Mouse (Mus musculus) C2C12 (cell line): ENCODE data around the gene Polr1d.

Source experiments
- CEBPB ChIP-seq: IDR thresholded peaks from one replicate; pipeline ENCODE4 v1.6.1; 2011; ENCODE audit warnings: low read depth, mild to moderate bottlenecking, control low read depth, moderate library complexity
- CTCF ChIP-seq: IDR thresholded peaks from one replicate; pipeline ENCODE4 v1.5.1; 2011; ENCODE audit not compliant: control insufficient read depth, insufficient read depth, insufficient read length
- FOSL1 ChIP-seq: IDR thresholded peaks from one replicate; pipeline ENCODE4 v1.8.0; 2011; ENCODE audit warnings: mild to moderate bottlenecking, low read length; ENCODE audit not compliant: poor library complexity, insufficient read depth, severe bottlenecking
- MAX ChIP-seq: IDR thresholded peaks from one replicate; pipeline ENCODE4 v1.6.1; 2011; ENCODE audit warnings: mild to moderate bottlenecking, control low read depth
- MYOG ChIP-seq: IDR thresholded peaks from one replicate; pipeline ENCODE4 v1.6.1; 2011; ENCODE audit not compliant: control insufficient read depth, insufficient read length; ENCODE audit errors: extremely low read depth
- USF1 ChIP-seq: IDR thresholded peaks from one replicate; pipeline ENCODE4 v1.6.1; 2011; ENCODE audit warnings: low read depth, mild to moderate bottlenecking, control low read depth, moderate library complexity

DNA sequence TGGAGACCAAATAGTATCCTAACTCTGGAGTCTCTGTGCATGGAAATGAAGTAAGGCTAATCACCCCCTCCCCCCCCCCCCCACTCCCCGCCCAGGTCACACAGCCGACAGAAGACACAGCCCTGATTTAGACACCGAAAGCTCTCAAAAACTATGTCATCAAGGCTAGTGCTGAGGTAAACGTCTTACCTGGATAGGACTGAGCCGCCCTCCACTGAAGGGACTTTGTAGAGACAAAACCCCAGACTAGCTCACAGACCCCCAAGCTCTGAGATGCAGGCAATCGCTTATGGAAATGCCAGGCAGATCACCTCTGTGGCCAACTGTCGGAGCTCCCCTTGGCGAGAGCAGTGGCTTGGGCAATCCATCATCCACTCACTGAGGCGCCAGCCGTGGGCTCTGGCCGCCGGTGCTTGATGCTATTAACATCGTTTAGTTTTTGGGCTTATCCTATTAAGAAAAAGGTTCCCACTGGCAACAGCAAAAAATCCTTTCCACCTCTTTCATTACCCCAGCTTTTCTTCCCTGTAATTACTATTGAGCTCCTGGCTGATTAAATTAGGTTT lies 78.0 kb downstream of the Polr1d start:
- TF ChIP-seq MYOG, result no peak
- no peak for TF ChIP-seq USF1
- TF ChIP-seq CTCF, result no peak
- no peak for TF ChIP-seq FOSL1
- TF ChIP-seq MAX, result no peak
- no peak for TF ChIP-seq CEBPB
